Mouse (Mus musculus) neural tube, embryonic 15.5 days (tissue): ENCODE data around the gene Ppp2r5c. TPM values are rescaled to one million over a fixed set of nuclear protein-coding genes. Genes with fewer than 3 reads are reported as not detected.

ENCODE experiments used
- ATAC-seq: fragments of 200-750 bp; cut with Nextera tagmentation; 2 replicates; pipeline ENCODE4 v1.8.0; 2017; ENCODE audit warnings: mild to moderate bottlenecking, moderate TSS enrichment, moderate library complexity; ENCODE audit not compliant: low FRiP score
- H3K27ac ChIP-seq: fragments of 300-500 bp; sonication (generic); replicated peaks from 2 replicates; pipeline ENCODE4 v1.5.1; 2015; ENCODE audit warnings: mild to moderate bottlenecking, inconsistent platforms
- H3K27me3 ChIP-seq: fragments of 300-500 bp; sonication (generic); replicated peaks from 2 replicates; pipeline ENCODE4 v1.6.1; 2015; ENCODE audit warnings: inconsistent platforms
- H3K36me3 ChIP-seq: fragments of 300-500 bp; sonication (generic); 2 replicates; pipeline ENCODE4 v1.6.1; 2015; ENCODE audit warnings: inconsistent platforms
- H3K4me1 ChIP-seq: fragments of 300-500 bp; sonication (generic); 2 replicates; pipeline ENCODE4 v1.6.1; 2015; ENCODE audit warnings: inconsistent platforms
- H3K4me2 ChIP-seq: fragments of 300-500 bp; sonication (generic); 2 replicates; pipeline ENCODE4 v1.6.1; 2015; ENCODE audit warnings: inconsistent platforms, mild to moderate bottlenecking, moderate library complexity
- H3K4me3 ChIP-seq: fragments of 300-500 bp; sonication (generic); replicated peaks from 2 replicates; pipeline ENCODE4 v1.5.1; 2015; ENCODE audit warnings: mild to moderate bottlenecking, inconsistent platforms
- H3K9ac ChIP-seq: fragments of 300-500 bp; sonication (generic); replicated peaks from 2 replicates; pipeline ENCODE4 v1.6.1; 2015; ENCODE audit warnings: mild to moderate bottlenecking, inconsistent platforms
- H3K9me3 ChIP-seq: fragments of 300-500 bp; sonication (generic); replicated peaks from 2 replicates; pipeline ENCODE4 v1.6.1; 2016; ENCODE audit warnings: inconsistent platforms
- WGBS: fragments of 180-500 bp; shearing (Covaris S2); methylation state at CpG from one replicate; pipeline ENCODE4 v1.1.7; 2015; ENCODE audit warnings: mixed read lengths; 5-methylcytosine and 5-hydroxymethylcytosine counted together
- polyA plus RNA-seq: library from polyadenylated mRNA; unstranded; fragments of >200 nt; fragmentation: Nextera tagmentation; extraction: Ambion mirVana; gene quantifications from 2 replicates; pipeline ENCODE4 v1.2.1, GENCODE M21; 2015

Ppp2r5c gene
- polyA plus RNA-seq, 1 experiment from 2014 or later, result 149 TPM

DNA sequence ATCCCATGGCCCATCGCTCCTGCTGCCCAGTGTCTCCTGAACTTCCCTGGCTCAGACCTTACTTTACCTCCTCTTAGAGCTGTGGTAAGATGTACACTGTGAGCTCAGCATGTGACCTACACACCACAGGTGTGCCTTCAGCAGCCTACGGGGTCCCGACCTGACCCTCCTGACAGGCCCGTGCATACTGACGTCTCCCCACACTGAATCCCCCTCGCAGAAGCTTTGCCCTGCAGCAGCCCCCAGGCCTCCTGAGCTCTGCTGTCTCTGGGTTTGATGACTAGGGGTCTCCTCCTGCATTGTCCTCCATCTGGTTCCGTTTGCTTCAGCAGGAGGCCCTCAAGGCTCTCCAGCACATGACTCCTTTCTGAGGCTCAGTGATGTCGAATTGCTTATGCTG, 31.0 kb downstream of the Ppp2r5c start:
- Histone ChIP-seq H3K9ac (no peak overlapping the region), H3K27me3 (no peaks in the 10 kb centered on the region), H3K36me3 (peaks cover 10% of the 10 kb centered on the region; the same call in 1 of the 2 replicates), H3K9me3 (no peaks in the 10 kb centered on the region), H3K27ac (no peak overlapping the region), H3K4me1 (no peaks in the 10 kb centered on the region), H3K4me2 (no peak overlapping the region), H3K4me3 (no peak overlapping the region)
- 90% methylated on average over 8 of the region's 8 CpGs for WGBS
- ATAC-seq, result no peak

DNA sequence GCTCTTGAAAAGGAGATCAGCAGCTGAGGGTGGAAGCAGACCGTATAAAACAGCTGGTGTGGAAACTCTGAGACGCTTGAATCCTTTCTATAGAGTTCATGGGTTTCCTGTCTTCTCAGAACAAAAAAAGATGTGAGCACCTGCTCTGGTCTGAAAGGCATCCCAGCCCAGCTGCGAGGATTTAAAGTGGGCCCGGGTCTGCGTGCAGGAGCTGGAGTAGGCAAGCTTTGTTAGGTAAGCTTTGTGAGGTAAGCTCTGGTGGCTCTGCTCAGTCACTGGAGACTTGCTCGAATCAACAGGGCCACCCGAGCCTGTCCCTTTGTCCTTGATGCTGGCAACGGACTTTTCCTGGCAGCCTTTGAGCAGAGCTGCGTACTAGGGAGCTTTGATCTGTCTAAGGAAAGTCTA, 31.7 kb downstream of the Ppp2r5c start:
- H3K4me3 ChIP-seq, result no peak overlapping the region
- no peak overlapping the region for H3K27ac ChIP-seq
- ATAC-seq, result no peak
- H3K4me1 ChIP-seq, result peaks cover under 1% of the 10 kb centered on the region; the same call in 1 of the 2 replicates
- H3K9me3 ChIP-seq, result no peaks in the 10 kb centered on the region
- H3K36me3 ChIP-seq, result peaks cover 10% of the 10 kb centered on the region; the same call in 1 of the 2 replicates
- H3K9ac ChIP-seq, result no peak overlapping the region
- H3K4me2 ChIP-seq, result no peak overlapping the region
- 78% methylated on average over 9 of the region's 9 CpGs for WGBS
- H3K27me3 ChIP-seq, result no peaks in the 10 kb centered on the region

DNA sequence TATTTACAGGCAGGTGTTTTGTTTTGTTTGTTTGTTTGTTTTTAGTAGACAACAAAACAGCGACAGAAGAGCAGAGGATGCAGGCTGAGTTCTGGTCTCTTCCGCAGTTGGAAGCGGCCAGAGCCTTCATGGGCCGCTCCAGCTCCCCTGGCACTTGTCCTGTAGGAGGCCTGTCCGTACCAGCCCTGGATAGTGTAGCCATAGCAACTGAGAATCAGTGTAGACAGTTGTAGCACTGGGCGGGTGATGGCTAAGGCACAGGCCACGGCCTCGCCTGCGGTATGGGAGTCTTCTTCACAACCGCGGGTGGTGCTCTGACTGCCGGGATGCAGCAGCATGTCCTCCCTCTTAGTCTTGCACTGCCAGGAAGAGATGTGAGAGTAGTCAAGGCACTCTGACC, 32.3 kb downstream of the Ppp2r5c start:
- Histone ChIP-seq H3K9ac (no peak overlapping the region), H3K4me3 (no peak overlapping the region), H3K36me3 (peaks cover 10% of the 10 kb centered on the region; the same call in 1 of the 2 replicates), H3K9me3 (no peaks in the 10 kb centered on the region), H3K4me1 (peaks cover 7% of the 10 kb centered on the region), H3K27ac (no peak overlapping the region), H3K4me2 (no peak overlapping the region), H3K27me3 (no peaks in the 10 kb centered on the region)
- WGBS, result 76% methylated on average over 12 of the region's 12 CpGs
- no peak for ATAC-seq

DNA sequence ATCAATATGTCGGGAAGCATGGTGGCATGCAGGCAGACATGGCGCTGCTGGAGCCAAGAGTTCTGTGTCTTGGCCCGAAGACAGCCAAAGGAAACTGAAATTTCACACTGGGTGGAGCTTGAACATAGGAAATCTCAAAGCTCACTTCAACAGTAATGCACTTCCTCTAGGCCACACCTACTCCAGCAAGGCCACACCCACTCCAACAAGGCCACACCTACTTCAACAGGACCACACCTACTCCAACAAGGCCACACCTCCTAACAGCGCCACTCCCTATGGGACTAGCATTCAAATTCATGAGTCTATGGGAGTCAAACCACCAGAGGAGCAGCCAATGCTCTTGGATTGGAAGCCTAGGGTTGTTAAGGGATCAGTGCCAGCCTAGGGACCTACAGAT, 33.8 kb downstream of the Ppp2r5c start:
- ATAC-seq, result no peak
- WGBS, result 85% methylated on average over 4 of the region's 4 CpGs

DNA sequence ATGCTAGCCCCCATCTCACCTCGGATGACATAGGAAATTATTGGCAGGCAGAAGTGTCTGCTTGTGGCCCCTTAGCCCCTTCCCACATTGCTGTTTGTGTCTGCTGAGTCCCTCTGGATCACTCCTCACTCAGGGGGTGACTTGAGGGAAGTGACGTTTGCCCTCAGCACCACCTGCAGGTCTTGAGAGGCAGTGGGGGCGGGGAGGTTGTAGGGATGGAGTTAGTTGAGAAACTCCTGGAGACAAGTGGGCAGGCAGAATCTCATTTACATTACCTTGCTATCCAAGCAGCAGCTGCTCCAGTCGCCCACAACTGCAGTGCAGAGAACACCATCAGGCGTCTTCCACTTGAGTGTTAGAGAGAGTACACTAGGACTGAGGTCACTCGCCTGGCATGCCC, 36.8 kb downstream of the Ppp2r5c start:
- no peak for ATAC-seq
- H3K27ac ChIP-seq, result no peak overlapping the region
- H3K9ac ChIP-seq, result no peak overlapping the region
- H3K4me1 ChIP-seq, result peaks cover 42% of the 10 kb centered on the region
- H3K27me3 ChIP-seq, result no peaks in the 10 kb centered on the region
- no peak overlapping the region for H3K4me3 ChIP-seq
- H3K36me3 ChIP-seq, result 0 out of 2 replicates have a peak, but pooled peaks cover 2% of the 10 kb centered on the region
- no peaks in the 10 kb centered on the region for H3K9me3 ChIP-seq
- H3K4me2 ChIP-seq, result no peak overlapping the region
- WGBS, result 40% methylated on average over 6 of the region's 6 CpGs

More for the DNA sequence above, 33.8 kb downstream of the Ppp2r5c start:
- Histone ChIP-seq H3K4me1 (peaks cover 18% of the 10 kb centered on the region), H3K36me3 (peaks cover 10% of the 10 kb centered on the region; the same call in 1 of the 2 replicates), H3K27me3 (no peaks in the 10 kb centered on the region), H3K27ac (no peak overlapping the region), H3K9ac (no peak overlapping the region), H3K9me3 (no peaks in the 10 kb centered on the region), H3K4me3 (no peak overlapping the region), H3K4me2 (no peak overlapping the region)

DNA sequence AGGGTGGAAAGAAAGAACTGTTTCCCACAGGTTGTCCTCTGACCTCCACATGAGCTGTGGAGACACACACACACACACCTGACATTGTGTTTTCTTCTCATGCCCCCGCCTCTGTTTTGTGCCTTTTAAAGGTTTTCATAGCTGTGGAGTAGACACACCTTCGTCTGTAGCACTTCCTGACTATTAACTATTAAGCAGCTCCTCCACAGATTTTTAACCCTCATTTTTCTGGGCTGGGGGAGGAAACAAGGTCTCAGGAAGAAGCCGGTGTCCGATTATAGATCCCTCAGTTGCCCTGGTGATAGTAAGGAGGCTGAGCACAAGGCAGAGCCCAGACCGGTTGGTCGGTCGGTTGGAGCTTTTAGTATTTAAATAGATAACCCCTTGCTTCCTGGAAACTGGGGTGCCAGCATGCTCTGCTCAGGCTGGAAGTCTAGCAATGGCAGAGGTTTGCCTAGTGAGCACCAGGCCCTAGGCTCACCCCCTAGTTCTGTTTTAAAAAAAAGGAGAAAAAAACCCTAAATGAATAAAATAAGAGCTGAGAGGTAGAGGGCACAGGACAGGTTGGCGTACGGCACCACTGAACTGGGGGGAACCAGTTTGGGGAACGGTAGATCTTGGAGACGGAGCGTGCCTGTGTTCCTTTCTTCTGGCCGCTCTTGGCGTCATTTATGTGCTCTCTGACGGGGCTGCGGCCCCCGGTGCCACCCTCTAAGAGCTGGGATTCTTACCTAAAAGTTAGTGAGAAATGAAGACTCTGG, 38.1 kb downstream of the Ppp2r5c start:
- H3K9me3 ChIP-seq, result no peaks in the 10 kb centered on the region
- peak overlapping the region; percentile 97 for H3K27ac ChIP-seq
- no peaks in the 10 kb centered on the region for H3K36me3 ChIP-seq
- H3K9ac ChIP-seq, result peak overlapping the region; percentile 65
- WGBS, result 3% methylated on average over 17 of the region's 17 CpGs
- no peaks in the 10 kb centered on the region for H3K27me3 ChIP-seq
- ATAC-seq, result peak; percentile 35; the same call in 1 of the 2 replicates
- peak overlapping the region; percentile 74 for H3K4me3 ChIP-seq
- peaks cover 43% of the 10 kb centered on the region for H3K4me1 ChIP-seq
- peak overlapping the region; percentile 91 for H3K4me2 ChIP-seq

DNA sequence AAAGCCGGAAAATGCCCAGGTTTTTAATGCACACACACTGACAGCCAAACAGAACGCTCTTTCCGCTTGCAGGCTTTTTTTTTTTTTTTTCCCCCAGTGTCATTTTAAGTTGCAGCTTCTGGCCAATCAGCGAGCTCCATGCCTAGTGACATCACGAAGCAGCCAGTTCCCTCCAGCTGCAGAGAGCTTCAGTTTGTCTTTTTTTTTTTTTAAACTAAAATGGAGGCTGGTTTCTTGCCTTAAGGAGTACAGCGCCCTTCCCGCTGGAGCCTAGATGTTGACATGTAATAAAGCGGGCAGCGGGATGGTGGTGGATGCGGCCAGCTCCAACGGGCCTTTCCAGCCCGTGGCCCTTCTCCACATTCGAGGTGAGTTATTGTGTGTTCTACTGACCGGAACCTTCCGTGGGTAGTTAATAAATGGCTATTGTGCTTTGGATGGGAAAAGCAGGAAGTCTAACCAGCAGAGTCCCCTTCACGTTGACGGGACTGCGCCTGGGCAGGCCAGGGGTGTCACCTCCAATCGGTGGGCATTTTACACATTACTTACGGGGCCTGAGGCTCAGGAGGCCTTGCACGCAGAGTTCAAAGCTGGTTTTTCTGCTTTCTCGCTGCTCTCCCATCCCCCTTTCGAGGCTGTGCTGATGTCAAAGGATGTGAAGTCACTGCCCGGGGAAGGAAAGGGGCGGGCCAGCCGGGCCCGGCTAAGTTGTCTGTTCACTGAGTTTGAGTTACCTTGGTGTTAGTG, 38.8 kb downstream of the Ppp2r5c start:
- Histone ChIP-seq H3K4me2 (peak overlapping the region; percentile 91), H3K4me1 (peaks cover 43% of the 10 kb centered on the region), H3K27ac (peak overlapping the region; percentile 97), H3K27me3 (no peaks in the 10 kb centered on the region), H3K4me3 (peak overlapping the region; percentile 74), H3K9ac (peak overlapping the region; percentile 65), H3K36me3 (no peaks in the 10 kb centered on the region), H3K9me3 (no peaks in the 10 kb centered on the region)
- WGBS, result under 1% methylated on average over 27 of the region's 27 CpGs
- ATAC-seq, result peak; percentile 93

DNA sequence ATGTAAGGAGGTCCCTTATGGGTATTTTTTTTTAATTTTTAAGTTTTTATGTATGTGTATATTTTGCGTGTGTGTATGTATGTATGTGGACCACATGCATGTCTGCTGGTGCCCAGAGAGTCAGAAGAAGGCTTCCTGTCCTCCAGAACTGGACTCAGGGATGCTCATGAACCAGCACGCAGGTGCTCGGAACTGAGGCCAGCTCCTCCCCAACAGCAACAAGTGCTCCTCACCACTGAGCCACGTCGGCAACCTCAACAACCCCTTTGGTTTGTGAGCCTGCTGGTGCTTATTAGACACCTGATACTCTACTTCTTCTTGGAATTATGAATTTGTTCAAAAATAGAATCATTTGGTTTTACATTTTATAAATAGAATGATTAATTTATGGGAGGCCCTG, 39.9 kb downstream of the Ppp2r5c start:
- H3K27ac ChIP-seq, result peak overlapping the region; percentile 97; the same call in 1 of the 2 replicates
- H3K36me3 ChIP-seq, result no peaks in the 10 kb centered on the region
- H3K9ac ChIP-seq, result peak overlapping the region; percentile 65
- no peak for ATAC-seq
- H3K4me2 ChIP-seq, result peak overlapping the region; percentile 91
- H3K27me3 ChIP-seq, result no peaks in the 10 kb centered on the region
- peak overlapping the region; percentile 74 for H3K4me3 ChIP-seq
- 86% methylated on average over 5 of the region's 5 CpGs for WGBS
- H3K4me1 ChIP-seq, result peaks cover 43% of the 10 kb centered on the region
- no peaks in the 10 kb centered on the region for H3K9me3 ChIP-seq

DNA sequence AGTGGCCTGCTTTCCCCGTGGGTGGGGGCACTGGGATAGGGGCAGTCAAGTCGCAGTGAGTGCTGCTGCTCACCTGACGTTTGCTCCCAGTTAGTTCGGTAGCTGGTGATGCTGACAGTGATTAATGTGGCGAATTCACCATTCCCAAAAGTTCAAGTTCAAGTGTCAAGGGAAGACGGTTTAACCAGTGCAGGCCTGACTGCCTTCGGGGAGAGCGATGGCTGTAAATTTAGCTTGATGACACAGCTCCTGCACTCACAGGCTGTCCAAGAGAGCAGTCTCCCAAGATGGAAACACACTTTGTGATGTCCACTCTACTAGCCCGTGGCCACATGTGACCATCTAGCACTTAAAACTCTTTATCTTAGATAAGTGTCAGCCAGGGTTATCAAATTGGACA, 41.1 kb downstream of the Ppp2r5c start:
- no peak for ATAC-seq
- Histone ChIP-seq H3K9ac (no peak overlapping the region; the same call in 1 of the 2 replicates), H3K27me3 (no peaks in the 10 kb centered on the region), H3K4me1 (peaks cover 43% of the 10 kb centered on the region), H3K27ac (no peak overlapping the region), H3K4me2 (peak overlapping the region; percentile 91; the same call in 1 of the 2 replicates), H3K36me3 (no peaks in the 10 kb centered on the region), H3K4me3 (no peak overlapping the region), H3K9me3 (no peaks in the 10 kb centered on the region)
- WGBS, result 66% methylated on average over 9 of the region's 9 CpGs

DNA sequence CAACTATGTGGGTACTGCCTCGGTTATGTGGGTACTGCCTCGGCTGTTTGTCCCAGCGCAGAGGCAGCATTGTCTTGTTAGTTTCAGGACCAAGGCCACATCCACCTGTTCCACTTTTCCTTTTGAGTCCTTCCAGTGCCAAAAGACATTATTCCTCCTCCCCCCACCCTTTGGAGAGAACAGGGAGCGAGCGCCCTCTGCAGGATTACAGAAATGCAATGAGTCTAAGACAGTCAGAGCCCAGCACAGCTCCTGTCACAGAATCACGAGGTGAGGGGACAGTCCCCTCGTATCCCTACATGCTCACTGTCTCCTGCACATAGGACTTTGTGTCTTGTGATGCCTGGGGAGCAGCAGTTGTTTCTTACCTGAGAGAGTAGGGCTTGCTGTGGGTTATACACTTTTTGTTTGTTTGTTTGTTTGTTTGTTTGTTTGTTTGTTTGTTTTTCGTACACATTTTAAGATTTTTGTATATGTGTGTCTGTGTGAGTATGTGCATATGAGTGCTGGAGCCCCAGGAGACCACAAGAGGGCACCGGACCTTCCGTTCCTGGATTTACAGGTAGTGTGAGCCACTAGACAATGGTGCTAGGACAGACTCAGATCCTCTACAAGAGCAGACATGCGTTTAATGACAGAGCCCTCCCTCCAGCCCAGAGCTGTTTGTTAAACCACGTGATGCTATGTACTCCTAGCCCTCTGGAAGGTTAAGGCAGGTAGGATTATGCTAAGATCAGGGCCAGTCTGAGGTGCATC, 43.2 kb downstream of the Ppp2r5c start:
- H3K9ac ChIP-seq, result no peak overlapping the region
- no peaks in the 10 kb centered on the region for H3K9me3 ChIP-seq
- H3K4me2 ChIP-seq, result no peak overlapping the region
- H3K4me3 ChIP-seq, result no peak overlapping the region
- 93% methylated on average over 12 of the region's 12 CpGs for WGBS
- no peak for ATAC-seq
- no peak overlapping the region for H3K27ac ChIP-seq
- H3K36me3 ChIP-seq, result no peaks in the 10 kb centered on the region
- peaks cover 28% of the 10 kb centered on the region for H3K4me1 ChIP-seq
- no peaks in the 10 kb centered on the region for H3K27me3 ChIP-seq

DNA sequence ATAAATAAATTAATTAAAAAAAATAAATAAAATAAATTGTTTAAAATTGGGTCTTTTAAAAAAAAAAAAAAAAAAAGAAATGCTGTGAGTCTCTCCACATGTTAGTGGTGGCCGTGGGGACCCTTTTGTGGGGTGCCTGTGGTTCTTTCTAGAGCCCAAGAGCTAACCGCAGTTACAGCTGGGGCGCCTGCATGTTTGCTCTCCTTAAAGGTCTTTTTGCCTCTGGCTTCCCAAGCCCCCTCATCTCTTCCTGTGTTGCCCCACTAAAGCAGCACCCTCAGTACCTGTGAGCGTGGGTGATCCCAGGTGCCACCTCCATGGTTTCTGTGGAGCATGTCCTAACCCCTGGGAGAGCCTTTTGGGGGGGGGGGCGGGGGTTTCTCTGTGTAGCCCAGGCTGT, 45.5 kb downstream of the Ppp2r5c start:
- Histone ChIP-seq H3K9me3 (no peaks in the 10 kb centered on the region), H3K27me3 (no peaks in the 10 kb centered on the region), H3K9ac (no peak overlapping the region), H3K27ac (no peak overlapping the region), H3K4me2 (no peak overlapping the region), H3K36me3 (no peaks in the 10 kb centered on the region), H3K4me1 (peaks cover 17% of the 10 kb centered on the region), H3K4me3 (no peak overlapping the region)
- WGBS, result 94% methylated on average over 5 of the region's 5 CpGs
- no peak for ATAC-seq
